Mouse (Mus musculus) forebrain, embryonic 14.5 days (tissue): Measurements from ENCODE around the gene Ltf. TPM values are rescaled to one million over a fixed set of nuclear protein-coding genes. Genes with fewer than 3 reads are reported as not detected.

Experiments
- ATAC-seq: fragments of 200-750 bp; cut with Nextera tagmentation; 2 replicates; pipeline ENCODE4 v1.8.0; 2017; ENCODE audit warnings: mild to moderate bottlenecking, moderate library complexity
- DNase-seq: peaks from one replicate; pipeline ENCODE4 v3.0.0-alpha.2; 2015; ENCODE audit warnings: low spot score
- H3K27ac ChIP-seq: fragments of 300-500 bp; sonication (generic); 2 replicates; pipeline ENCODE4 v1.5.1; 2014; ENCODE audit warnings: low read depth, mild to moderate bottlenecking, control low read depth, low read length, moderate library complexity
- H3K27me3 ChIP-seq: fragments of 300-500 bp; sonication (generic); replicated peaks from 2 replicates; pipeline ENCODE4 v1.6.1; 2014; ENCODE audit warnings: low read length, control low read depth, mixed read lengths; ENCODE audit not compliant: control insufficient read depth, insufficient read depth
- H3K36me3 ChIP-seq: fragments of 300-500 bp; sonication (generic); 2 replicates; pipeline ENCODE4 v1.6.1; 2014; ENCODE audit warnings: low read length, control low read depth; ENCODE audit not compliant: control insufficient read depth, insufficient read depth
- H3K4me1 ChIP-seq: fragments of 300-500 bp; sonication (generic); 2 replicates; pipeline ENCODE4 v1.6.1; 2014; ENCODE audit warnings: antibody characterized with exemption, low read length, control low read depth; ENCODE audit not compliant: control insufficient read depth, insufficient read depth
- H3K4me2 ChIP-seq: fragments of 300-500 bp; sonication (generic); 2 replicates; pipeline ENCODE4 v1.6.1; 2014; ENCODE audit warnings: mild to moderate bottlenecking, control low read depth, low read length
- H3K4me3 ChIP-seq: fragments of 300-500 bp; sonication (generic); 2 replicates; pipeline ENCODE4 v1.5.1; 2014; ENCODE audit warnings: low read depth, low read length, control low read depth
- H3K9ac ChIP-seq: fragments of 300-500 bp; sonication (generic); 2 replicates; pipeline ENCODE4 v1.6.1; 2014; ENCODE audit warnings: mild to moderate bottlenecking, low read length, control low read depth, moderate library complexity
- H3K9me3 ChIP-seq: fragments of 300-500 bp; sonication (generic); replicated peaks from 2 replicates; pipeline ENCODE4 v1.6.1; 2016; ENCODE audit warnings: low read length, control low read depth, mixed read lengths; ENCODE audit not compliant: control insufficient read depth
- WGBS: fragments of 180-500 bp; shearing (Covaris S2); extraction: QIAGEN DNeasy Blood & Tissue Kit; methylation state at CpG from one replicate; pipeline ENCODE4 v1.1.7; 2014; 5-methylcytosine and 5-hydroxymethylcytosine counted together
- polyA plus RNA-seq: library from polyadenylated mRNA; unstranded; fragments of >200 nt; fragmentation: Nextera tagmentation; extraction: Ambion mirVana; gene quantifications from 2 replicates; pipeline ENCODE4 v1.2.1, GENCODE M21; 2014

Gene Ltf
- 0.42 and 0.90 TPM in 2 replicates for polyA plus RNA-seq

- 84% methylated on average over 5 of the region's 5 CpGs for WGBS
- no peak for ATAC-seq
- H3K9me3 ChIP-seq = no peaks in the 10 kb centered on the region
These were observed at the start of gene Ltf for GRCm38 (mm10) chr9:111019022-111019421. Gene Ltf (plus strand): TSS chr9:111019271.

GRCm38 (mm10) chr9:110979411-110979810, 39.7 kb upstream of the Ltf start:
- no peak for ATAC-seq
- 96% methylated on average over 11 of the region's 11 CpGs for WGBS

More at GRCm38 (mm10) chr9:111019022-111019421, at the start of gene Ltf:
- no peaks in the 10 kb centered on the region for H3K27me3 ChIP-seq
- no peak within 1 kb of the TSS for H3K4me3 ChIP-seq
- no peaks in the 10 kb centered on the region for H3K36me3 ChIP-seq
- H3K27ac ChIP-seq = no peak within 1 kb of the TSS
- H3K4me1 ChIP-seq = no peaks in the 10 kb centered on the region
- H3K9ac ChIP-seq = no peak within 1 kb of the TSS
- H3K4me2 ChIP-seq = no peak within 1 kb of the TSS
- DNase-seq = no peak

GRCm38 (mm10) chr9:110982351-110982750, 36.7 kb upstream of the Ltf start:
- Histone ChIP-seq H3K27me3 (no peaks in the 10 kb centered on the region), H3K9ac (no peak overlapping the region), H3K27ac (no peak overlapping the region), H3K9me3 (no peaks in the 10 kb centered on the region), H3K36me3 (no peaks in the 10 kb centered on the region), H3K4me1 (no peaks in the 10 kb centered on the region), H3K4me2 (no peak overlapping the region), H3K4me3 (no peak overlapping the region)
- WGBS = 68% methylated on average over 4 of the region's 4 CpGs
- DNase-seq (no peak), ATAC-seq (no peak)

More at GRCm38 (mm10) chr9:110979411-110979810, 39.7 kb upstream of the Ltf start:
- H3K4me2 ChIP-seq = no peak overlapping the region
- H3K27me3 ChIP-seq = no peaks in the 10 kb centered on the region
- H3K36me3 ChIP-seq = no peaks in the 10 kb centered on the region
- no peak for DNase-seq
- H3K9me3 ChIP-seq = no peaks in the 10 kb centered on the region
- H3K4me3 ChIP-seq = no peak overlapping the region
- no peaks in the 10 kb centered on the region for H3K4me1 ChIP-seq
- H3K27ac ChIP-seq = no peak overlapping the region
- H3K9ac ChIP-seq = no peak overlapping the region

GRCm38 (mm10) chr9:110984096-110984495, 35.0 kb upstream of the Ltf start:
- Histone ChIP-seq H3K4me1 (no peaks in the 10 kb centered on the region), H3K9ac (no peak overlapping the region), H3K4me3 (no peak overlapping the region), H3K4me2 (no peak overlapping the region), H3K27ac (no peak overlapping the region), H3K27me3 (no peaks in the 10 kb centered on the region), H3K9me3 (no peaks in the 10 kb centered on the region), H3K36me3 (no peaks in the 10 kb centered on the region)
- DNase-seq (no peak), ATAC-seq (no peak)
- WGBS = 94% methylated on average over 9 of the region's 9 CpGs

- Histone ChIP-seq H3K9me3 (no peaks in the 10 kb centered on the region), H3K4me1 (no peaks in the 10 kb centered on the region), H3K4me2 (no peak overlapping the region), H3K4me3 (no peak overlapping the region), H3K27me3 (no peaks in the 10 kb centered on the region), H3K9ac (no peak overlapping the region), H3K27ac (no peak overlapping the region), H3K36me3 (no peaks in the 10 kb centered on the region)
- ATAC-seq (no peak), DNase-seq (no peak)
- 96% methylated on average over 5 of the region's 5 CpGs for WGBS
These were observed 33.5 kb upstream of the Ltf start for GRCm38 (mm10) chr9:110985541-110985940.

GRCm38 (mm10) chr9:110985951-110986350, 33.1 kb upstream of the Ltf start:
- ATAC-seq = no peak
- Histone ChIP-seq H3K9ac (no peak overlapping the region), H3K27ac (no peak overlapping the region), H3K9me3 (no peaks in the 10 kb centered on the region), H3K4me1 (no peaks in the 10 kb centered on the region), H3K27me3 (no peaks in the 10 kb centered on the region), H3K4me2 (no peak overlapping the region), H3K4me3 (no peak overlapping the region), H3K36me3 (no peaks in the 10 kb centered on the region)
- DNase-seq = no peak
- 88% methylated on average over 8 of the region's 8 CpGs for WGBS

- Histone ChIP-seq H3K4me3 (no peak overlapping the region), H3K9ac (no peak overlapping the region), H3K9me3 (no peaks in the 10 kb centered on the region), H3K4me2 (no peak overlapping the region), H3K27ac (no peak overlapping the region), H3K27me3 (no peaks in the 10 kb centered on the region), H3K4me1 (no peaks in the 10 kb centered on the region), H3K36me3 (no peaks in the 10 kb centered on the region)
- ATAC-seq (no peak), DNase-seq (no peak)
- WGBS = 89% methylated on average over 4 of the region's 4 CpGs
These were observed 31.7 kb upstream of the Ltf start for GRCm38 (mm10) chr9:110987331-110987730.

GRCm38 (mm10) chr9:110988078-110988477, 31.0 kb upstream of the Ltf start:
- H3K9me3 ChIP-seq = no peaks in the 10 kb centered on the region
- no peak overlapping the region for H3K4me2 ChIP-seq
- H3K27ac ChIP-seq = no peak overlapping the region
- no peak overlapping the region for H3K4me3 ChIP-seq
- no peak overlapping the region for H3K9ac ChIP-seq
- WGBS = 84% methylated on average over 3 of the region's 3 CpGs
- ATAC-seq (no peak), DNase-seq (no peak)
- H3K27me3 ChIP-seq = no peaks in the 10 kb centered on the region
- no peaks in the 10 kb centered on the region for H3K4me1 ChIP-seq
- H3K36me3 ChIP-seq = no peaks in the 10 kb centered on the region

- H3K4me2 ChIP-seq = no peak overlapping the region
- WGBS = 69% methylated on average over 4 of the region's 4 CpGs
- H3K9ac ChIP-seq = no peak overlapping the region
- ATAC-seq (no peak), DNase-seq (no peak)
- H3K27me3 ChIP-seq = no peaks in the 10 kb centered on the region
- H3K4me1 ChIP-seq = no peaks in the 10 kb centered on the region
- no peaks in the 10 kb centered on the region for H3K36me3 ChIP-seq
- no peak overlapping the region for H3K27ac ChIP-seq
- H3K4me3 ChIP-seq = no peak overlapping the region
- H3K9me3 ChIP-seq = no peaks in the 10 kb centered on the region
These were observed 29.9 kb upstream of the Ltf start for GRCm38 (mm10) chr9:110989141-110989540.
